Mouse (Mus musculus): ENCODE data around the gene Gpr88. TPM values are rescaled to one million over a fixed set of nuclear protein-coding genes. Genes with fewer than 3 reads are reported as not detected.

Gpr88 gene
- total RNA-seq, 2 experiments from 2014 or later: not detected

- DNase-seq (ENCODE audit: low spot score): no peak
Observed at GRCm38 (mm10) chr3:116203942-116204341, 49.4 kb downstream of the Gpr88 start.

- DNase-seq (ENCODE audit: low spot score): no peak
Observed at GRCm38 (mm10) chr3:116200060-116200459, 53.2 kb downstream of the Gpr88 start.

Other genes starting within 250 kb of the Gpr88 start
- gene Slc30a7, start 246.1 kb downstream of the Gpr88 start, total RNA-seq (2021): 1 to 10 TPM; 3.6 to 6.3 TPM
- gene Extl2, start 246.0 kb downstream of the Gpr88 start, total RNA-seq (2021): 10 to 100 TPM; 10.5 to 10.7 TPM
- gene Vcam1, start 123.8 kb downstream of the Gpr88 start, total RNA-seq (2021): 1 to 10 TPM; 1.7 to 3.1 TPM
- gene Cdc14a, start 170.5 kb upstream of the Gpr88 start, total RNA-seq (2021): 10 to 100 TPM in 1 of 2 experiments, 1 to 10 TPM in 1; 9.4 to 16.7 TPM